In genomic region chr1:54068248-54068647, GRCm38 (mm10) we compare ENCODE assay signal across 20 mouse cellular contexts.
"Had no signal": no experiment of that assay in that cellular context is flagged by ENCODE, and none has a peak within 500 bp of the region (broad histone marks: within the 10 kb centered on the region; RNA-seq: fewer than 3 reads in every experiment).

No protein-coding gene starts in this region.

- H3K4me3 ChIP-seq: liver, embryonic 15.5 days; lung, embryonic 15.5 days; megakaryocyte, embryonic 14.5 days; midbrain, embryonic 12.5 days; myocyte; neural tube, embryonic 13.5 days; neural tube, embryonic 15.5 days had no signal

- H3K27me3 ChIP-seq: liver, embryonic 15.5 days; lung, embryonic 15.5 days; megakaryocyte, embryonic 14.5 days; midbrain, embryonic 12.5 days; neural tube, embryonic 13.5 days; neural tube, embryonic 15.5 days had no signal

- H3K9me3 ChIP-seq: liver, embryonic 15.5 days; lung, embryonic 15.5 days; megakaryocyte, embryonic 14.5 days; midbrain, embryonic 12.5 days; neural tube, embryonic 13.5 days; neural tube, embryonic 15.5 days had no signal

- DNase-seq: liver, postnatal 0 days; lung, adult 2 months; lung, postnatal 14 days; lung, postnatal 36 days; midbrain, embryonic 14.5 days; retina, postnatal 1 day; right cerebral cortex, adult 18-20 months; right cerebral cortex, postnatal 25 days; right cerebral cortex, postnatal 4 days; thymus, adult 18-20 months; thymus, postnatal 14 days; thymus, postnatal 36 days had no signal

- H3K4me1 ChIP-seq: liver, embryonic 15.5 days; lung, embryonic 15.5 days; megakaryocyte, embryonic 14.5 days; midbrain, embryonic 12.5 days; neural tube, embryonic 13.5 days; neural tube, embryonic 15.5 days had no signal

- H3K36me3 ChIP-seq: liver, embryonic 15.5 days; lung, embryonic 15.5 days; midbrain, embryonic 12.5 days; neural tube, embryonic 13.5 days; neural tube, embryonic 15.5 days had no signal

- H3K27ac ChIP-seq: liver, embryonic 15.5 days; lung, embryonic 15.5 days; macrophage; midbrain, embryonic 12.5 days; neural tube, embryonic 13.5 days; neural tube, embryonic 15.5 days had no signal
